Comparison of ENCODE assay signal across 9 mouse cellular contexts in the genomic region with DNA sequence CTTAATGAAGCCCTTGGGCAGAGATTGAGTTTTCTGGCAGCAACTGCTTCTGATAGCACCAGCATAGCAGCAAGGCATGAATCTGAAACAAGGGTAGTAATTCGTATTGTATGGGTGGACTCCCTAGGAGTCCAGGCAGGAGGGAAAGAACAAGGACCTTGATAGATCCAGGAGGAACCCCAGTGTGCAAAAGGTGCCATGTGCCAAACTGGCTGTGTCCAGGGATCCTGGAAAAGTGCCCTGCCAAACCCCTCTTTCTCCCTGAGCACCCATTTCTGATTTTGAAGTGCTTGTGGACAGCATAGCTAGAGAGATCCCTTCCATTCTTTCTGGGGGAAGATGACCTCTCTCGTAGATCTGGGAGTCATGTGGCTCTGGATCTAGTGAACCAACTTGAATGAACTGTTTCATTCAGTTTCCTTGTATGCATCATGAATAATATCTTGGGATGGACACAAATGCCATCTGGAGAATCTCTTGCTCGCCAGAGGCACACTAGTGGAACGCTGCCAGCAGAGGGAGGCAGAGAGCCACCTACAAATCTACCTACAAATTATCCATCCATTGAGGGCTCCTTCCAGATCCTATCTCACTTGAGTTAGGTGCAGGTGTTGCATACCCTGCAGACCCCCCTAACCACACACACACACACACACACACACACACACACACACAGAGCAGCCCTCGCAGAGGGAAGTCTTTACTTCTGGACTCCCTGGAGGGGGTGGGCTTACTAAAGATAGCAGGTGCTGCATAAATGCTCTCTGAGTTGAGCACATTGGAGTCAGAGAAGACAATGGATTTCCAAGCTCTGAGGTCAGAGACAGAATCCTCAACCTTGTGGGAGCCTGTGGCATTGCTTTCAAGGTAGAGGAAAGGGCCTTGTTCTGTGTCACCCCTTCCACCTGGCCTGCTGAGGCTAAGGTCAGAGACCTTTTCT. TPM values are rescaled to one million over a fixed set of nuclear protein-coding genes. Genes with fewer than 3 reads are reported as not detected.
DNase-seq lines count a peak whose midpoint lies in the region; ATAC-seq and TF ChIP-seq lines count a peak whose summit lies in the region.
"Had no signal": no experiment of that assay in that cellular context is flagged by ENCODE, and none has a peak within 500 bp of the region (broad histone marks: within the 10 kb centered on the region; RNA-seq: fewer than 3 reads in every experiment).

No protein-coding gene starts in this region.

- no peak overlapping the region for H3K4me3 ChIP-seq in forebrain, embryonic 14.5 days (ENCODE audit: low read depth, low read length)
- H3K4me3 ChIP-seq in forebrain, embryonic 16.5 days (replicated peaks; ENCODE audit: low read length): no peak overlapping the region
- no peak overlapping the region for H3K4me3 ChIP-seq in stomach, postnatal 0 days (ENCODE audit: low read depth, low read length)
- H3K4me3 ChIP-seq: liver, embryonic 15.5 days had no signal

- no peaks in the 10 kb centered on the region for H3K27me3 ChIP-seq in forebrain, embryonic 14.5 days (replicated peaks; ENCODE audit: control insufficient read depth, insufficient read depth, low read length)
- no peaks in the 10 kb centered on the region for H3K27me3 ChIP-seq in forebrain, embryonic 16.5 days (replicated peaks; ENCODE audit: control insufficient read depth, insufficient read depth, low read length)
- no peaks in the 10 kb centered on the region for H3K27me3 ChIP-seq in stomach, postnatal 0 days (ENCODE audit: control insufficient read depth, insufficient read depth, low read length)
- H3K27me3 ChIP-seq: liver, embryonic 15.5 days had no signal

- H3K36me3 ChIP-seq in forebrain, embryonic 14.5 days (ENCODE audit: control insufficient read depth, insufficient read depth, low read length): 0 out of 2 replicates have a peak, but pooled peaks cover 3% of the 10 kb centered on the region
- H3K36me3 ChIP-seq in forebrain, embryonic 16.5 days (ENCODE audit: control insufficient read depth, insufficient read depth): no peaks in the 10 kb centered on the region
- H3K36me3 ChIP-seq in stomach, postnatal 0 days (ENCODE audit: control insufficient read depth, insufficient read depth, low read length): no peaks in the 10 kb centered on the region
- H3K36me3 ChIP-seq: liver, embryonic 15.5 days had no signal

- 20% methylated on average over 5 of the region's 5 CpGs for WGBS in forebrain, embryonic 14.5 days
- 22% methylated on average over 5 of the region's 5 CpGs for WGBS in forebrain, embryonic 16.5 days
- WGBS in stomach, postnatal 0 days: 19% methylated on average over 5 of the region's 5 CpGs

- H3K27ac ChIP-seq in forebrain, embryonic 14.5 days (ENCODE audit: low read depth, low read length): no peak overlapping the region
- no peak overlapping the region for H3K27ac ChIP-seq in forebrain, embryonic 16.5 days (ENCODE audit: low read length)
- no peak overlapping the region for H3K27ac ChIP-seq in stomach, postnatal 0 days (replicated peaks)
- H3K27ac ChIP-seq: liver, embryonic 15.5 days had no signal

- intact Hi-C loops in left cerebral cortex, postnatal 14 days (cut with DNase I): loop anchor here (2.0 to 5.0 kb wide), 3 partner anchors 53 to 183 kb away; no protein-coding TSS in a partner anchor

- peak; percentile 89 for DNase-seq in forebrain, embryonic 14.5 days (ENCODE audit: low spot score)
- peak; percentile 63 for DNase-seq in R1 (ENCODE audit: low read depth, low spot score)
- DNase-seq in cerebellum, postnatal 25 days: peak; percentile 91 to 94
- peak; percentile 83 for DNase-seq in heart, postnatal 4 days
- peak; percentile 90 for DNase-seq in left cerebral cortex, postnatal 14 days (ENCODE audit: low spot score in 2 of 2)
- peak; percentile 89 for DNase-seq in neural tube, embryonic 10.5 days (ENCODE audit: extremely low spot score, low spot score)
- DNase-seq in stomach, postnatal 0 days (ENCODE audit: low spot score): peak; percentile 82

- no peaks in the 10 kb centered on the region for H3K9me3 ChIP-seq in forebrain, embryonic 14.5 days (replicated peaks; ENCODE audit: control insufficient read depth, low read length)
- no peaks in the 10 kb centered on the region for H3K9me3 ChIP-seq in forebrain, embryonic 16.5 days (ENCODE audit: control insufficient read depth, low read length)
- no peaks in the 10 kb centered on the region for H3K9me3 ChIP-seq in stomach, postnatal 0 days (ENCODE audit: control insufficient read depth, low read length)
- H3K9me3 ChIP-seq: liver, embryonic 15.5 days had no signal

- no peak overlapping the region for H3K4me2 ChIP-seq in forebrain, embryonic 14.5 days (ENCODE audit: low read length)
- H3K4me2 ChIP-seq in forebrain, embryonic 16.5 days (ENCODE audit: low read length): no peak overlapping the region
- no peak overlapping the region for H3K4me2 ChIP-seq in stomach, postnatal 0 days (replicated peaks; ENCODE audit: low read depth)
- H3K4me2 ChIP-seq: liver, embryonic 15.5 days had no signal

- H3K9ac ChIP-seq in forebrain, embryonic 14.5 days (ENCODE audit: low read length): no peak overlapping the region
- no peak overlapping the region; the same call in 1 of the 2 replicates for H3K9ac ChIP-seq in forebrain, embryonic 16.5 days (replicated peaks; ENCODE audit: low read depth, low read length)
- no peak overlapping the region for H3K9ac ChIP-seq in stomach, postnatal 0 days (ENCODE audit: low read length)
- H3K9ac ChIP-seq: liver, embryonic 15.5 days had no signal

- H3K4me1 ChIP-seq in forebrain, embryonic 14.5 days (ENCODE audit: control insufficient read depth, insufficient read depth, low read length): peaks cover 11% of the 10 kb centered on the region
- peaks cover 31% of the 10 kb centered on the region for H3K4me1 ChIP-seq in forebrain, embryonic 16.5 days (replicated peaks; ENCODE audit: control insufficient read depth, insufficient read depth, low read length)
- peaks cover 7% of the 10 kb centered on the region for H3K4me1 ChIP-seq in stomach, postnatal 0 days (replicated peaks; ENCODE audit: control insufficient read depth, insufficient read depth)

- peak; percentile 93 for TF ChIP-seq CTCF in stomach, postnatal 0 days (IDR thresholded peaks at IDR 0.05; ENCODE audit: low read depth)

- no peak for ATAC-seq in forebrain, embryonic 14.5 days
- ATAC-seq in forebrain, embryonic 16.5 days: no peak
- ATAC-seq in stomach, postnatal 0 days (ENCODE audit: low FRiP score, low TSS enrichment): no peak

- no peak for TF ChIP-seq EP300 in stomach, postnatal 0 days (optimal IDR thresholded peaks at IDR 0.05)

RNA-seq across cellular contexts. Expression of gene Sec16a, which starts 4.4 kb away (rescaled TPM):
- polyA plus RNA-seq in forebrain, embryonic 14.5 days (2014; fragmentation: Nextera tagmentation; extraction: Ambion mirVana): 23.4 and 24.6 TPM in 2 replicates
- 21.5 and 23.1 TPM in 2 replicates for polyA plus RNA-seq in forebrain, embryonic 16.5 days (2015; fragmentation: Nextera tagmentation; extraction: Ambion mirVana)
- total RNA-seq in heart, postnatal 4 days (2021): 10 to 100 TPM; 37.0 to 39.0 TPM
- total RNA-seq in left cerebral cortex, postnatal 14 days (2021): 10 to 100 TPM; 42.3 to 45.5 TPM
- polyA plus RNA-seq in stomach, postnatal 0 days (2015; fragmentation: Nextera tagmentation; extraction: Ambion mirVana): 10.6 and 11.7 TPM in 2 replicates

RNA-seq across cellular contexts. Expression of gene Inpp5e, which starts 40.4 kb away (rescaled TPM):
- 13.9 and 16.2 TPM in 2 replicates for polyA plus RNA-seq in forebrain, embryonic 14.5 days (2014; fragmentation: Nextera tagmentation; extraction: Ambion mirVana)
- 19.8 and 23.9 TPM in 2 replicates for polyA plus RNA-seq in forebrain, embryonic 16.5 days (2015; fragmentation: Nextera tagmentation; extraction: Ambion mirVana)
- total RNA-seq in heart, postnatal 4 days (2021): 10 to 100 TPM; 13.4 to 14.3 TPM
- 10 to 100 TPM; 18.8 to 20.8 TPM for total RNA-seq in left cerebral cortex, postnatal 14 days (2021)
- polyA plus RNA-seq in stomach, postnatal 0 days (2015; fragmentation: Nextera tagmentation; extraction: Ambion mirVana): 6.3 and 7.7 TPM in 2 replicates
